Mouse (Mus musculus) testis, adult 2 months (tissue): Measurements from ENCODE around the gene Hnrnpc. TPM values are rescaled to one million over a fixed set of nuclear protein-coding genes. Genes with fewer than 3 reads are reported as not detected.
"Not testable (repeated sequence)": the region's sequence is repeated elsewhere in the genome, so short reads cannot be mapped to it uniquely, and the experiment has no call there.

Experiments used
- H3K27ac ChIP-seq: fragments of 200-500 bp; 2 replicates; pipeline ENCODE4 v1.5.1; 2012; ENCODE audit warnings: low read depth, low read length; ENCODE audit not compliant: control insufficient read depth, insufficient read depth
- H3K27me3 ChIP-seq: fragments of 200-500 bp; 2 replicates; pipeline ENCODE4 v1.6.1; 2012; ENCODE audit warnings: mild to moderate bottlenecking, low read length, moderate library complexity; ENCODE audit not compliant: control insufficient read depth, insufficient read depth
- H3K36me3 ChIP-seq: fragments of 200-500 bp; 2 replicates; pipeline ENCODE4 v1.6.1; 2012; ENCODE audit warnings: mild to moderate bottlenecking, low read length; ENCODE audit not compliant: control insufficient read depth, insufficient read depth
- H3K4me1 ChIP-seq: fragments of 200-500 bp; 2 replicates; pipeline ENCODE4 v1.6.1; 2012; ENCODE audit warnings: low read length; ENCODE audit not compliant: control insufficient read depth, insufficient read depth
- H3K4me3 ChIP-seq: fragments of 200-500 bp; 2 replicates; pipeline ENCODE4 v1.5.1; 2012; ENCODE audit warnings: low read depth, mild to moderate bottlenecking, low read length, moderate library complexity, mixed read lengths; ENCODE audit not compliant: control insufficient read depth
- CTCF ChIP-seq: fragments of 200-500 bp; IDR thresholded peaks from 2 replicates; pipeline ENCODE4 v1.5.1; 2012; ENCODE audit warnings: low read depth, mild to moderate bottlenecking, inconsistent platforms, low read length, moderate library complexity; ENCODE audit not compliant: control insufficient read depth, insufficient read depth, insufficient replicate concordance
- POLR2A ChIP-seq: fragments of 200-500 bp; IDR thresholded peaks from 2 replicates; pipeline ENCODE4 v1.6.1; 2012; ENCODE audit warnings: low read depth, mild to moderate bottlenecking, inconsistent platforms, low read length, moderate library complexity; ENCODE audit not compliant: control insufficient read depth
- polyA plus RNA-seq: library from polyadenylated mRNA; depleted of rRNA; stranded (reverse); fragments of >200 nt; gene quantifications from 2 replicates; pipeline ENCODE4 v1.2.3, GENCODE M21; 2012

Hnrnpc gene
- polyA plus RNA-seq, 1 experiment: 64.2 TPM

DNA sequence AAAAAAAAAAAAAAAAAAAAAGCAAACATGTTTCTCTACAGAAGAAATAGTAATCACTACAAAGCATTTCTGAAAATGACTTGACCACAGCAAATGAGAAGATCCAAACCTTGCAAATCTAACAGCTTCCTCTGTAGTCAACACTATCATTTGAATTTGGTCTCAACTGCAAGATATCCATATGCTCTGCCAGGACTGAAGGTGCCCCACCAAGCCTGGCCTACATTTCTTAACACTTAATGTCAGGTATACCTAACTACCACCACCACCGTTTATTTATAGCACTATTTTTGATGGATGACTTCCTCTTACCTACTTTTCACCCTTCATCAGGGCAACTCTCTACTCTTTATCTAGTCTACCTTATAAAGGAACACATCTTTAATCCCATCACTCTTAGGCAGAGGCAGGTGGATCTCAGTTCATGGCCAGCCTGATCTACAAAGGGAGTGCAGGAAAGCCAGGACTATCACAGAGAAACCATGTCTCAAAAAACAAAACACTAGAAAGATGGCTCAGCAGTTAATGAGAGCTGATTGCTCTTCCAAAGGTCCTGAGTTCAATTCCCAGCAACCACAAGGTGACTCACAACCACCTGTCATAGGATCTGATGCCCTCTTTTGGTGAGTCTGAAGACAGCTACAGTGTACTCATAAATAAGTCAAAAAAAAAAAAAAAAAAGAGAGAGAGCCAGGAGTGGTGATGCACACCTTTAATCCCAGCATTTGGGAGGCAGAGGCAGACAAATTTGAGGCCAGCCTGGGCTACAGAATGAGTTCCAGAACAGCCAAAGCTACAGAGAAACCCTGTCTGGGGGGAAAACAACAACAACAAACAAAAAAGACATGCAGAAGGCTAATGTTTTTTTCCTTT lies 2.3 kb downstream of the Hnrnpc start:
- Histone ChIP-seq H3K36me3 (no peaks in the 10 kb centered on the region; the same call in 1 of the 2 replicates), H3K27ac (no peak overlapping the region), H3K4me1 (peaks cover 2% of the 10 kb centered on the region; the same call in 1 of the 2 replicates), H3K27me3 (no peaks in the 10 kb centered on the region), H3K4me3 (peak overlapping the region; percentile 26; the same call in 1 of the 2 replicates)
- TF ChIP-seq POLR2A (no peak), CTCF (no peak)

DNA sequence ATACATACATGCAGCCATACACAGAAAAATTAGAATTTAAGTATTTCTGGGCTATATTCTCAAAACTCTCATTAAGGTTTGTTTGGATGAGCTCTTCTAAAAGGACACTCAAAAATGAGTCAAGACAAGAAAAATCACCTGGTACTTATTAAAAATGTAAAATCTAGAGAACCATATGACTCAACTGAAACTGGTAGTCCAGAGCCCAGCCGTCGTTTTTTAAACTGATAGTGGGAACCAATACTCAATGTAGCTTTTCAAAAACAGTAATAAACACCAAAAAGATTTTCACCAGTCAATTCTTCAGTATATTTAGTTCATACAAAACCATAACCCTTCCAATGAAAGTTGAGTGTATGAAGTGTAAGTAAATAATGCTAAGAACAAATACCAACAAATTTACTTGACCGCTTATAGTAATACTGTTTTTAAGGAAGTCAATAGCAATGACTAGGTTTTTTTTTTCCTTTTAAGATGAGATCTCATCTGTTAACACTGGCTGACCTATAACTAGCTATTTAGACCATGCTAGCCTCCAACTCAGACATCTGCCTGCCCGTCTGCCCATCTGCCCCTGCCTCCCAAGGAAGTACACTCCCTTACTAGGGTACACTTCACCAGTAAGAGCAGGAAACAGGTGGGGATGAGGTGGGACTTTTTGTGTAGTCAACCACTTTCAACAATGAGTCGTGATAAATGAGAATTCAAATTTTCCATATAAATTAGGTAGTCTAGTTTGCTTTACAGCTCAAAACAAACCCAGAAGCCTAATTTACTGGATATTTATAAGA lies 3.5 kb downstream of the Hnrnpc start:
- Histone ChIP-seq H3K4me1 (peaks cover 2% of the 10 kb centered on the region; the same call in 1 of the 2 replicates), H3K27me3 (no peaks in the 10 kb centered on the region), H3K4me3 (no peak overlapping the region), H3K27ac (no peak overlapping the region), H3K36me3 (no peaks in the 10 kb centered on the region; the same call in 1 of the 2 replicates)
- no peak for TF ChIP-seq CTCF
- no peak for TF ChIP-seq POLR2A

- TF ChIP-seq POLR2A (no peak), CTCF (no peak)
- H3K4me1 ChIP-seq: peaks cover 2% of the 10 kb centered on the region; the same call in 1 of the 2 replicates
- H3K27ac ChIP-seq: no peak overlapping the region
- H3K36me3 ChIP-seq: no peaks in the 10 kb centered on the region; the same call in 1 of the 2 replicates
- no peaks in the 10 kb centered on the region for H3K27me3 ChIP-seq
- no peak overlapping the region for H3K4me3 ChIP-seq
Observed at GRCm38 (mm10) chr14:52099563-52099962, 4.3 kb downstream of the Hnrnpc start.

DNA sequence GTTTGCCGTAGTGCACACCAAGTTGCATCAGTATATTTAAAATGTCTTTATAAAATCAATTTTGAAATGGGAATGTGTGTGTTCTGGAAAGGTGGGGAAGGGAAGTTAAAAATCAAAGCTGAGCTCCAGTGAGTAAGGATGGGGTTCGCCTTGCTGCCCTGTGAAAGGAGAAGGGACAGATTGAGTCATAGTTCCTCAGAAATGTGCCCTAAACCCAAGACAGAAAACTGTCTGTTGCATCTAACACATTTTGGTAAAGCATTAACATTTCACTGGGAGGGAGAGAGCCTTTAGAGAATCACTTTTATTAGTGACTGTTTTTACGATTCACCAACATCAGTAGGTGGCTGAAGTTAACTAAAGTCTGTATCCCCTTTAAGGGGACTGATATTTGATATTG lies 5.4 kb downstream of the Hnrnpc start:
- not testable (repeated sequence) for H3K27me3 ChIP-seq, H3K4me3 ChIP-seq, H3K36me3 ChIP-seq, H3K27ac ChIP-seq, H3K4me1 ChIP-seq

DNA sequence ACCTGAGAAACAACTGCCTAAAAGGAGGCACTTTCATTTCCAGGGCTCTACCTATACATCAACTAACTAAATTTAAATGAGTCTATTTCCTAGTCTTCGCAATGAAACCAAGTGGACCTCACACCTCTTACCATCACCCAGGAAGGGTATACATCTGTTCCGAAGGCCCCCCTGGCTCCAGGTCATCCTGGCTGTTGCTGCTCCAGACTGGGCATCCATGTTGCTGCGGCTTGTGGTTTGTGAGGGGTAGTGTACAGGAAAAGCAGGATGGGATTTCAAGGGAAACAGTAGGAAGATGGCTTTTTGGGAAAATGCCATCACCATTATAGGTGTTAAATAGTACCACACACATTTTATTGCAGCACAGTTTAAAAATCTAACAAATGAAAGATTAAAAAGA lies 6.6 kb downstream of the Hnrnpc start:
- H3K27me3 ChIP-seq, H3K27ac ChIP-seq, H3K4me3 ChIP-seq, H3K36me3 ChIP-seq, H3K4me1 ChIP-seq: not testable (repeated sequence)

- no peaks in the 10 kb centered on the region for H3K4me1 ChIP-seq
- TF ChIP-seq POLR2A (no peak), CTCF (no peak)
- H3K27me3 ChIP-seq: no peaks in the 10 kb centered on the region
- H3K4me3 ChIP-seq: no peak overlapping the region
- H3K27ac ChIP-seq: no peak overlapping the region
- no peaks in the 10 kb centered on the region for H3K36me3 ChIP-seq
Observed at GRCm38 (mm10) chr14:52094533-52094932, 9.3 kb downstream of the Hnrnpc start.

DNA sequence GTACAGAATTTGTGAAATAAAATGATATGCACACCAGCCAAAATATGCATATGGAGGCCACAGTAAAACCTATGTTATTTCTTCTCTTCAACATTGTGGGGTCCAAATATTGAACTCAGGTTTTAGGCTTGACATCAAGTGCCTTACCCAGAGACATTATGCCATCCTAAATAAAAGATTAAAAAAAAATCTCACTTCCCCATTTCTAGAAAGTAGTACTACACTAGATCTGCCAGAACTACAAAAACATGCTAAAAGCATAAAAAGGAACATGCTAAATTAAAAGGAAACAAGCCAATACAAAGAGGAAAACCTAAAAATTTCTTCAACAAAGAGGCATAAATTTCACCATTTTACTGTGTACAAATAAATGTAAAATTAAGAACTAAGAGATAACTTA lies 20.7 kb downstream of the Hnrnpc start:
- no peak overlapping the region for H3K4me3 ChIP-seq
- no peaks in the 10 kb centered on the region for H3K36me3 ChIP-seq
- no peak for TF ChIP-seq CTCF
- no peak for TF ChIP-seq POLR2A
- H3K4me1 ChIP-seq: no peaks in the 10 kb centered on the region
- H3K27ac ChIP-seq: no peak overlapping the region
- H3K27me3 ChIP-seq: no peaks in the 10 kb centered on the region
